Mouse (Mus musculus) cerebellum, adult 11 months (tissue): ENCODE data around the gene Des.

ENCODE experiments used
- DNase-seq: peaks from one replicate; pipeline ENCODE4 v3.0.0; 2022

The Des gene

DNA sequence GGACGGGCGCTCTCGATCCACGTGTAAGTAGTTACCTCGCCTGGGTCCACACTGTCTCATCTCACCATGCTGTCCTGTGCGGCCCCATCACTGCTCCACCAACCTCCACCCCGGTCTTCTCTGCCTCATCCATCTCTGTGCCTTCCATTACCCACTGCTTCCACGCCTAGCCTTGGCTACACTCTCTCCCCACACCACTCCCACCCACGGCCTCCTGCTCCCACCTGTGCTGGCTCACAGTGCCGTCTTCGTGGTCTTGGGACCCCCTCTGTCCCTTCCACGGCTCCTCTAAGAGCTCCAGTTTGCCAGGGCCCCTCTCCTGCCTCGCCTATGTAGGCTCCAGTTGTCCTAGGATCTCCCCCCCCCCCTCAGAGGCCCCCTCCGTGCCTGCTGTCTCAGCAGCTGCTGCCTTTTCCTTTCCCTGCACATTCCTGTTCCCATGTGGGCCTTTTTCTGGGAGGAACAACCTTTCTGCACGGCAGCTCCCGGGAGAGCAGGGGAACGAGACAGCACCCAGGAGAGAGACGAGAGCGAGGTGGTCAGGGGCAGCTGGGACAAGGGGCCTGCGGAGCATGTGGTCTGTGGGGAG is 25.1 kb downstream of the Des start:
- no peak for DNase-seq

DNA sequence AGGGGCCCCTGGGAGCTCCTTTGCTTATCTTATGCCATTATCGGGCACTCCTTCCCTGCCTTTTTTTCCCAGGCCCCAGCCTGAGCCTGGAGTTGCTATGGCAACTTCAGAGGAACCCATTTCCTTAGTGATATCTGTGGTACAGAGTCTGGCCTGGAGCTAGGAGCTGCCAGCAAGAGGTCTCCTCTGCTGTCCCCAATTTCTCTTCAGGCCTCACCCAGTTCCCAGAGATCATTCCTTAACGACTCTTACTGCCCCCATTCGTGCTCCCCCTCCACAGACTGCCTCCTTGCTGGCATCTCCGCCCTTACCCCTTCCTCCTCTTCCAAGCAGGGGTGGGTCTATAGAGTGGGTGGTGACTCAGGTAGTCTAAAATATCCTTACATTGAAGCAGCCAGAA is 26.0 kb downstream of the Des start:
- no peak for DNase-seq

DNA sequence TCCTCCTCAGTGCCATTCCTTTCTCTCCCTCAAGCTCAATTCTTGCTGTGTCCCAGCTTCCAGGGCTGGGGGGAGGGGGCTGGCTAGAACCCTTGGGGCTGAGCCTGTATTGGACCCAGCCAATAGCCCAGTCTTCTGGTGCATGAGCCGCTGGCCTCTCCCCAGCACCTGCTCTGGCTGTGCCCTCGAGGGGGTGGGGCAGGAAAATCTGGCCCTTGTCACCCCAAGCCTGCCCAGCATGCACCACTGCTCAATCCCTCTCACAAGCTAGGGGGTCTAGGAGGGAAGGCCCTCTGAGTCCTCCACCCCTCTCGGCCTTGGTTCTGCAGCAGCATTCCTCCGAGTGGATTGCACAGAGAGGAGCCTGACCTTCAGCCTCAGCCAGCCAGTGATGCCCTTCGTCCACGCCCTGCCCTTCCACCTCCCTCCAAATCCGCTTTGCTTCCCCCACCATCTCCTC is 27.4 kb downstream of the Des start:
- peak; percentile 56 for DNase-seq

DNA sequence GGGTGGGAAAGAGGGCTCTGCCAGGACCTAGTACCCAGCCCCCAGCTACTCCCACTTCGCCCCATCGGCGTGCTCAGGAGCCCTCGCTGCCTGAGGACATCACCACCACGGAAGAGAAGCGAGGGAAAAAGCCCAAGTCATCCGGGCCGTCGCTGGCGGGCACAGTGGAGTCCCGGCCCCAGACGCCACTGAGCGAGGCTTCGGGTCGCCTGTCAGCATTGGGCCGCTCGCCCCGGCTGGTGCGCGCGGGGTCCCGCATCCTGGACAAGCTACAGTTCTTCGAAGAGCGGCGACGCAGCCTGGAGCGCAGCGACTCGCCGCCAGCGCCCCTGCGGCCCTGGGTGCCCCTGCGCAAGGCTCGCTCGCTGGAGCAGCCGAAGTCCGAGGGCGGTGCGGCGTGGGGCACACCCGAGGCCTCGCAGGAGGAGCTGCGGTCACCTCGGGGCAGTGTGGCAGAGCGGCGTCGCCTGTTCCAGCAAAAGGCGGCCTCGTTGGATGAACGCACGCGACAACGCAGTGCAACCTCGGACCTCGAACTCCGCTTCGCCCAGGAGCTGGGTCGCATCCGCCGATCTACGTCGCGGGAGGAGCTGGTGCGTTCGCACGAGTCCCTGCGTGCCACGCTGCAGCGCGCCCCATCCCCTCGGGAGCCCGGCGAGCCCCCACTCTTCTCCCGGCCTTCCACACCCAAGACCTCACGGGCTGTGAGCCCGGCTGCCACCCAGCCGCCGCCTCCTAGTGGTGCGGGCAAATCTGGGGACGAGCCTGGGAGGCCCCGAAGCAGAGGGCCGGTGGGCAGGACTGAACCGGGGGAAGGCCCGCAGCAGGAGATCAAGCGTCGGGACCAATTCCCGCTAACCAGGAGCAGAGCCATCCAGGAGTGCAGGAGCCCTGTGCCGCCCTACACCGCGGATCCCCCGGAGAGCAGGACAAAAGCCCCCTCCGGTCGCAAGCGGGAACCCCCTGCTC is 28.1 kb downstream of the Des start:
- peak; percentile 41 for DNase-seq

DNA sequence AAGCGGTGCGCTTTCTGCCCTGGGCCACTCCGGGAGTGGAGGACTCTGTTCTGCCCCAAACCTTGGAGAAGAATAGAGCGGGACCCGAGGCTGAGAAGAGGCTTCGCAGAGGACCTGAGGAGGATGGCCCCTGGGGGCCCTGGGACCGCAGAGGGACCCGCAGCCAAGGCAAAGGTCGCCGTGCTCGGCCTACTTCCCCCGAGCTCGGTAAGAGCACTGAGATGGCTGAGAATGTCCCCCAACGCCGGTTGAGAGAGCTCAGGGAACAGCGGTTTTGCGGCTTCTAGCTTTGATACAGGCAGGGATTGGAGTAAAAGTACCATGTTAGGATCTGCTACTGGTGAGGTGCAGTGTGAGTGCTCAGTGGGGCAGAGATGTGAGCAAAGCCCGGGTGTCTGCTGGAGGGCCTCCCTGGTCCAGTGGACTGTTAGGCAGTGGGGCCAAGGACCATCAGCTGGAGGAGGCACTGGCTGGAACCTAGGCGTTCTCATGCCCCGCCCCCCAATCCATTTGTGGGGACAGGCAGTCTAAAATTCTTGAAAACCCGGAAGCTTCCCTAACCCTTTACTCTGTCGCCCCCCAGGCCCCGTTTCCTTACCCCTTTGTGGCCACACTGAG is 28.9 kb downstream of the Des start:
- DNase-seq, result no peak

DNA sequence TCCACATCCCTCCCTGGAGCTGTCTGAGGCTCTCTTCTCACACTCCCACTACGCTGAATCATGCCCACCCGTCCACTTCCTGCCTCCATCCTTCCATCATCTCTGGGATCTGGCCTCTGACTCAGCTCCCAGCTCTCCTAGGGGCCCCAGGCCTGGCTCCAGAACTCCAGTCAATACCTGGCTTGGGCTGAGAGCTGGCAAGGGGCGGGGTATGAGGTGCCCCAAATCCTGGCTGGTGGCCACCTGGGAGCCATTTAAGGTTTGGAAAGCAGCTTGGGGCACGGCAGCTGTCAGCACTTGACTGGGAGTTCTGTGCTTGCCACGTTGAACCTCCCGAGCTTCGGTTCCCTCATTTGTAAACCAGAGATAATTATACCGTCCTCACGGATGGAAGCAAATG is 33.0 kb downstream of the Des start:
- DNase-seq, result peak; percentile 92

DNA sequence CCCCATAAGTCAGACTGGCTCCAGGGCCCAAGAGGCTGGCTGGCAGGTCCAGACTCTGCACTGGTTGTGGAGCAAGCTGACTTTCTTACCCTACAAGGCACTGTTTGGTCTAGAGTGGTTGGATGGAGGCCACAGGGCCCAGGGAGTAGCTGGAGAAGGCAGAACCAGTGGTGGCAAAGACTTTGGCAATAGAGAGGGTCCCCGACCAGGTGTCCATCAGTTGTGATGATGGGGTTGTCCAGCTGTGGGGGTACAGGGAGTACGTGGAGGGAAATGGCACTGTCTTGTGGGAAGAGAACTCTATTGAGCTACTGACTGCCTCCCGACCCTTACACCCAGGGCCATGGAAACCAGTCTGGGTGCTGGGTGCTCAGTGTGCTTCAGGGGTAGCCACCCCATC is 33.7 kb downstream of the Des start:
- no peak for DNase-seq

DNA sequence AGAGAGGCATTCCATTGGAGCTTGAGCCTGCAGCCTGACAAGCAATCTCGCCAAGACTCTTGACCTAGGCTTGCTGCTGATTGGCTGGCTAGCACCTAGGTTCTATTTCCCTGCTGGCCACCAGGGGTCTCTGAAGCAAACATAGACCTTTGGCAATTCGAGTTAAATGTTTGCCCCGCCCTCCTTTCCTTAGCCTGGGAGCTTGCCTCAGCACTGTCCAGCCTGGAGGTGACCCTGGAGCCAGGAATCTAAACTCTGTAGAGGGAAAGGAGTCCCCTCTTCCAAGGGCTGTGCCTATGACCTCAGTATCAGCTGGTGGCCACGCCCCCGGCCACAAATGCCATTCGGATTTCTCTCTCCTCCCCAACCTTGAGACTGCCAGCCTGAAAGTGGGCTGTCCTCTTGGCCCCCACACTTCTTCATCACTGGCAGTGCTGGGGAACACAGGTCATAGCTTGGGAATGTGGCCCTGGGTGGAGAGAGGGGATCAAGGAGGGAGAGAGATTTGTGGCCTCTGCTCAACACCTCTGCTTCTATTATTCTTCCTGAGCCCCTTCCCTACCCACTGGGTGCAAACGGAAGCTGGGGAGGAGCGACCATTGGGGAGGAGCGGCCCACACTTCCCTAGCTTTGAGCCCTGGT is 38.8 kb downstream of the Des start:
- DNase-seq, result peak; percentile 70

DNA sequence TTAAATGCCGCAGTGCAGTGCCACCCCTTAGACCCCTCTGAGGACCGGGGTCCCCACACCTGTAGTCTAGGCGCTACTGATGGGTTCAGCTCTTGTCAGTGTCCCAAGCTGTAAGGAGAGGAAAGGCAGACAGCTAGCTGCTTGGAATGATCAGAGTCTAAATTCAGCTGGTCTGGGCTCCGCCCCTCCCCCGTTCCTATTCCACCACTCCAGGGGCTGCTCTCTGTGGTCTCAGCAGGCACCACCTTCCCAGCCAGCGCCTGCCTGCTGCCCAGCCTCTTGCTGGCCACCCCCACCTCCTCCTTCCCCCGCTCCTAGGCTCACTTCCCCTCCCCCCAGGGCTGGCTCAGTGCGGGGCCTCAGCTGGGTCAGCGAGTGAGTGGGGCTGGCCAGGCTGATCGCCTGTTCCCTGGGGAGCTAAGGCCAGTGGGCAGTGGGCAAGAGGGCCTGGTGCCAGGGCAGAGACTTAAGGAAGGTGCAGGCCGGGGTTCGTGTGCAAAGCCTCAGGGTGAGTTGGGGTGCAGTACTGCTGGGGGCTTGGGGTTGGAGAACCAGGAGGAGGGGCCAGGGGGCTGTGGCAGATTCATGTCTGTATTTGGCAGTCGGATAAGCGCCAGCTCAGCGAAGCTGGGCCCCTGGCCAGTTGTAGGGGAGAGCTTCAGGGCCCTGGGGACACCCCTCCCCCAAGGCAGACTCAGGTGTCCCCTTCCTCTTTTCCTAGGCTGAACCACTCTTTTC is 39.8 kb downstream of the Des start:
- DNase-seq, result peak; percentile 54

DNA sequence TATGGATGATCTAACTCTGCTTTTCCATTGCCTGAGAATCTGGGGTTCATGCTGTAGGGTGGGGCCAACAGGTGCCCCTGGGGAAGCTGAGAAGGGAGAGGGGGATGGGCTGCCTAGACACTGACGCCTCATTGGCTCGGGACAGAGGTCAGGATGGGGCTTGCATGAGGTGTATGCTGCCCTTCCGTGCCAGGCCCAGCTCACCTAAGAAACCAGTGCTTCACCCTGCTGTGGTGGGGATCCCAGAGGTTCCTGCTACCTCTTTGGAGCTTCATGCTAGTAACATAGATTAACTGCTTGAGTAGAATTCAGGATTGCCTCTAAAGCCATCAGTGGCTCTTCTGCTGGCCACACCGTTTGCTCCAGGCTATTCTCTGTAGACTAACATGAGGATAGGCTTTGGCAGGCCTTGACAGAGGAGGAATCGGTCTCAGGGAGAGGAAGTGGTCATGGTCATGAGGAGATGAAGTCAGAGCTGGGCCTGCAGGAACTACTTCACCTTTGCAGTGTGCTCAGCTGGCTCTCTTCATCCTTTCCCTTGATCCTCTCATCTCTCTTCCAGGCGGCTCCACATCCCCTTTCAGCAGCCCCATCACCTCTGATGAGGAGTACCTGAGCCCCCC is 40.5 kb downstream of the Des start:
- no peak for DNase-seq

DNA sequence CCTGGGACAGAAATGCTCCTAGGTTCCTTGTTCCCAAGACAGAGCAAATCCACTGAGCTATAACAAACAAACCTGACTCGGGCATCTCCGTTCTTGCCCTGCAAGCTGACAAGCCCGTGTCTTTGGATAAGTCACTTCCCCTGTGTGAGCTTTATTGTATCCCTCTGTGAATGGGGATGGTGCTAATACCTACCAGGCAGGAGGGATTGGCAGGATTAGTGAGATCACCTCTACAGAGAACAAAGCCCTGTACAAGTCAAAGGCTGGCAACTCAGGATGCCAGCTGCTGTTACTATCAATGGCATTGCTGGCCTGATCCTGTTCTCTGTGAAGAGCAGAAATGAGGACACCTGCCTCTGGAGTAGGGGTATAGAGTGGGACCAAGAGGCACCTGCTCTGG is 45.4 kb downstream of the Des start:
- DNase-seq, result no peak

DNA sequence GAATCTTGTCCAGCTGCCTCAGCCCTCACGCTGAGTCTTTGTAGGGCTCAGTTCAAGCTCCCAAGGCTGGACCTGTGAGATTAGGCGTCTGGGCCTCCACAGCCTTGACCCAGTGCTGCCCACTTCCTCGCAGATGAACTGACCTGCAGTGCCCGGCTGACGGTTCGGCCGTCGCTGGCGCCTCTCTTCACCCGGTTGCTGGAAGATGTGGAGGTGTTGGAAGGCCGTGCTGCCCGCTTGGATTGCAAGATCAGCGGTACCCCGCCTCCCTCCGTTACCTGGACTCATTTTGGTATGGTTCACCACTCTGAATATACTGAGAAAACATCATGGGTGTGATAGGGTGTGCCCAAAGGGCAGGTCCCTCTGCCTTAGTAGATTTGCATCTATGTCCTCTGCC is 46.0 kb downstream of the Des start:
- DNase-seq, result no peak

DNA sequence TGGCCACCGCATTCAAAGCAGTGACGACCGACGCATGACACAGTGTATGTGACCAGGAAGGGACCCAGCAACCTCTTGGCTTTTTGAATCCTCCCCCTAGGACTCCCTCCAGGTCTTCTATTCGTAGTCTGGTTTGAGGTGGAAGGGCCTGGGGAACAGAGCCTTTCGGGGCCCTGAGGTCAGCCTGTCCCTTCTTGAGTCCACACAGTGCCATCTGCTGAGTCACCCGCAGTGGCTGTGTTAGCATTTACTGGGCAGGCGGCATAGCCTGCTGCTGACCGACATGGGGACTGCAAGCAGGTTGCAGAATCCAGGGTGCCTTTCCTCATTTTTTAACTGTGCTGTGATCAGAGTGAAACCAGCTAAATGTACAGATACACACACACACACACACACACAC is 46.9 kb downstream of the Des start:
- no peak for DNase-seq

DNA sequence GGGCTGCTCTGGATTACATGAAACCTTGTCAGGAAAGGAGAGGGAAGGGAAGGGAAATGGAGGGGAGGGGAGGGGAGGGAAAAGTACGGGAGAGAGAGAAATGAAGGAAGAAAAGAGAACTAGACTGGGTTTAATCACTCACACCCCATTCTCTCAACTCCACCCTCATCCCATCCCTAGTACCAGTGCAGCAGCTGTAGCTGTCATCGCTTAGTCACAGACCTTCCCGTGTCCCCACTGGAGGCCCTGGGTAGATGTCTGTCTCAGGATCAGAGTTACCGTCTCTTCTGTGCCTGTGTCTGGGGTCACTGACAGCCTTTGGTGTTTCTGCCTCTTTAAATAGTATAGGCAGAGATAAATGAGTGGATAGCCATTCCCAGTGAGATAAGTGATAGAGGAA is 48.1 kb downstream of the Des start:
- DNase-seq, result no peak

DNA sequence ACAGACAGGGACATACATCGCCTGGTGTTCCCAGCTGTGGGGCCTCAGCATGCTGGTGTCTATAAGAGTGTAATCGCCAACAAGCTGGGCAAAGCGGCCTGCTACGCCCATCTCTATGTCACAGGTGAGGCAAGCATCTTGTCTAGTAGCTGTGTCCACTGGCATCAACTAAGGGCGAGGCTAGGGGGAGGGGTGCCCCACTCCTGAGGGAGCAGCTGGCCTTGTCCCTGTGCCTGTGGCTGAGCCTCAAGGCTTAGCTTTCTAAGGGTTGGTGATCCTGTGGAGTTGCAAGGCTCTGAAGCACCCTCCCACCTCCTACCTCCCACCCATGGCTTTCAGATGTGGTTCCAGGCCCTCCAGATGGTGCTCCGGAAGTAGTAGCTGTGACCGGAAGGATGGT is 49.8 kb downstream of the Des start:
- DNase-seq, result no peak

DNA sequence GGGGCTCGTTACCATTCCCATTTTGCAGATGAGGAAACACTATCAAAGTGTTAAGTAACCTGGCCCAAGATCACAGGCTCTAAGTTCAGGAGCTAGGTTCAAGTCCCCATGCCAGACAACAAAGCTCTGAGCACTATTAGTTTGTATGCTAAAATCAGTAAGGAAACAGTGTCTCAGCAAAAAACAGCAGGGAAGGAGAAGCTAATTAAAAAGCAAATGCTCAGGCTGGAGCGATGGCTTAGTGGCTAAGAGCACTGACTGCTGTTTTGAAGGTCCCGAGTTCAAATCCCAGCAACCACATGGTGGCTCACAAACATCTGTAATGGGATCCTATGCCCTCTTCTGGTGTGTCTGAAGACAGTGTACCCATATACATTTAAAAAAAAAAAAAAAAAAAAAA is 52.1 kb downstream of the Des start:
- DNase-seq, result no peak

DNA sequence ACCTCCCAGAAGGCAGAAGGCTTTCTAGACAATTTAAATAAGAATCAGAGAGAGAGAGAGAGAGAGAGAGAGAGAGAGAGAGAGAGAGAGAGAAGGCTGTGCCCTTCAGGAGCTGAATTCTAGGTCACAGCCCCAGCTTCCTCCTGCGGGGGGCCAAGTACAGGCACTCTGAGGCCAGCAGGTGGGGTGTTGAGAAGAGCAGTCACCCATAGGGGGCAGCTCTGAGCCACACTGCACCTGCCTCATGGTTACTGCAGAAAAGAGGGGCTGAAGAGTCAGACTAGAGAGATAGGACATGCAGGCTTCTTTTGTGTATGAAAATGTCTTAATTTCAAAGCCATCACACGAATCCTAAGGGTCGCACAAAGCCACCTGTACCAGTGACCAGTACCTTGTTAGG is 53.6 kb downstream of the Des start:
- DNase-seq, result peak; percentile 84
